Mouse (Mus musculus) limb, embryonic 13.5 days (tissue): ENCODE results near the gene Olfr351. TPM values are rescaled to one million over a fixed set of nuclear protein-coding genes. Genes with fewer than 3 reads are reported as not detected.

Source experiments
- ATAC-seq: fragments of 200-750 bp; cut with Nextera tagmentation; 2 replicates; pipeline ENCODE4 v1.8.0; 2017; ENCODE audit warnings: low read depth, moderate number of reproducible peaks, moderate TSS enrichment; ENCODE audit not compliant: low FRiP score
- H3K27ac ChIP-seq: fragments of 300-500 bp; sonication (generic); 2 replicates; pipeline ENCODE4 v1.5.1; 2015; ENCODE audit warnings: inconsistent platforms, mild to moderate bottlenecking, moderate library complexity
- H3K27me3 ChIP-seq: fragments of 300-500 bp; sonication (generic); 2 replicates; pipeline ENCODE4 v1.6.1; 2015; ENCODE audit warnings: mild to moderate bottlenecking, inconsistent platforms
- H3K36me3 ChIP-seq: fragments of 300-500 bp; sonication (generic); 2 replicates; pipeline ENCODE4 v1.6.1; 2015; ENCODE audit warnings: inconsistent platforms, mild to moderate bottlenecking, moderate library complexity
- H3K4me1 ChIP-seq: fragments of 300-500 bp; sonication (generic); 2 replicates; pipeline ENCODE4 v1.6.1; 2015; ENCODE audit warnings: inconsistent platforms
- H3K4me2 ChIP-seq: fragments of 300-500 bp; sonication (generic); replicated peaks from 2 replicates; pipeline ENCODE4 v1.6.1; 2015; ENCODE audit warnings: inconsistent platforms, mild to moderate bottlenecking, moderate library complexity
- H3K4me3 ChIP-seq: fragments of 300-500 bp; sonication (generic); 2 replicates; pipeline ENCODE4 v1.5.1; 2015; ENCODE audit warnings: moderate library complexity, mild to moderate bottlenecking, inconsistent platforms
- H3K9ac ChIP-seq: fragments of 300-500 bp; sonication (generic); 2 replicates; pipeline ENCODE4 v1.6.1; 2015; ENCODE audit warnings: mild to moderate bottlenecking, inconsistent platforms
- H3K9me3 ChIP-seq: fragments of 300-500 bp; sonication (generic); 2 replicates; pipeline ENCODE4 v1.6.1; 2016; ENCODE audit warnings: inconsistent platforms
- WGBS: fragments of 180-500 bp; shearing (Covaris S2); methylation state at CpG from one replicate; pipeline ENCODE4 v1.1.7; 2015; 5-methylcytosine and 5-hydroxymethylcytosine counted together
- polyA plus RNA-seq: library from polyadenylated mRNA; unstranded; fragments of >200 nt; fragmentation: Nextera tagmentation; extraction: Ambion mirVana; gene quantifications from 2 replicates; pipeline ENCODE4 v1.2.1, GENCODE M21; 2015

Olfr351 gene
- polyA plus RNA-seq: not detected in 2 replicates

DNA sequence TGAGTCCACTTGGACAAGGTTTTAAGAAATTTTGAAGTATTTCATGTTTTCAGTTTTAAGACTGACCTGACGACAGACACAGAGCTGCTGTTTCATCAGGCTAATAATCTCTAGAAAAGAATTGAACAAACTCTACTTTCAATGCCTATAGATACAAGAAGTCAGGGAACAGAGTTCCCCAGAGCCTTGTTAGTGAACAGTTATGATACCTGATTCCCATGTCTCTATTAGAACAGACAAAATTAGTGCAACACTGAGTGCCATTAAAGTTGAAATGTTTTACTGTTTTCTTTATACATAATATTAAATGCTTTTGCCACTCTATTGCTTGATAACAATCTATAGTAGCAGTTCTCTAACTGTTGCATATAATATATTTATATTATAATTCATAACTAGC, at the start of gene Olfr351:
TSS of gene Olfr351 (minus strand) at position 101 of the 400 bp plus-strand sequence.
- 82% methylated on average over 1 of the region's 1 CpGs for WGBS
- no peaks in the 10 kb centered on the region for H3K4me1 ChIP-seq
- H3K27me3 ChIP-seq: no peaks in the 10 kb centered on the region
- H3K9ac ChIP-seq: no peak within 1 kb of the TSS
- H3K4me3 ChIP-seq: no peak within 1 kb of the TSS
- H3K4me2 ChIP-seq: no peak within 1 kb of the TSS
- no peak within 1 kb of the TSS for H3K27ac ChIP-seq
- H3K9me3 ChIP-seq: 0 out of 2 replicates have a peak, but pooled peaks cover 12% of the 10 kb centered on the region
- H3K36me3 ChIP-seq: no peaks in the 10 kb centered on the region
- ATAC-seq: no peak

DNA sequence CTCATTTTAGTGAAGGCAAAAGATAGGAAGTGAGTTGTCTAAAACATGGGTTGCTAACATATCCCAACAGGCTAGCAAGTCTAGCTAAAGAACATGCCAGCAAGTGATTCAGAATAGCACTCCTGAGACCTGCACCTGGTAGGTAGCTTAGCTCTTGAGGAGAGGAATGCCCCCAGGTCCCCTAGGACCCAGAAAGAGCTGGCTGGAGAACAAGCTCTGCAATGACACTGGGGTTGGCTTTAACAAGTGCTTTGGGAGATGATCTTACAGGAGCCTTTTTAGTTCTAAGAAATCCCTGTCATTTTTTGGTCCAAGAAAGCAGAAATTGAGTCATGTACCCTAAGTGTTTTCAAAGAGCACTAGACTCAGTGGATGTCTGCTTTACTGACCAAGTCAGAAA, 42.9 kb upstream of the Olfr351 start, which contains the start of gene Olfr354:
TSS of gene Olfr354 (plus strand) at position 301 of the 400 bp plus-strand sequence.
- no peaks in the 10 kb centered on the region for H3K27me3 ChIP-seq
- no peak for ATAC-seq
- H3K9me3 ChIP-seq: peaks cover 19% of the 10 kb centered on the region; the same call in 1 of the 2 replicates
- no peaks in the 10 kb centered on the region for H3K4me1 ChIP-seq
- H3K27ac ChIP-seq: no peak within 1 kb of the TSS
- H3K9ac ChIP-seq: no peak within 1 kb of the TSS
- no peak within 1 kb of the TSS for H3K4me3 ChIP-seq
- no peaks in the 10 kb centered on the region for H3K36me3 ChIP-seq
- no peak within 1 kb of the TSS for H3K4me2 ChIP-seq

DNA sequence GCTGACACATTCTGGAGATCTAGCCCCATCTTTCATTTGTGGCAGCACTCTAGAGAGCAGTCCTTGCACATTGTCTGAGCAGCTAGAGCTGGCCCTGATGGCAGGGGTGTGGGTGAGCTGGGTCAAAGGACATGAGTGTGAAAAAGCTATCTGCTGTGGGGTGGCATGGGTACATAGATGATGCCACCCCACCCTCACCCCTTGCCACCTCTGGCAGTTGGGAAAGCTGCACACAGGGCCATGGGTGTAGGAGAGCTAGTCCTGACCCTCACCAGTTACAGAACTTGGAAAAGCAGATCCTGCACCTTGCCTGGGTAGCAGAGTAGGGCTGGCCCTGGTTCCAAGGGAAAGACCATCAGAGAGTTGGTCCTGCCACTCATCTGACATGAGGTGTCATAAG, 34.7 kb upstream of the Olfr351 start:
- no peak overlapping the region for H3K27ac ChIP-seq
- no peak overlapping the region for H3K9ac ChIP-seq
- no peaks in the 10 kb centered on the region for H3K27me3 ChIP-seq
- no peak overlapping the region for H3K4me2 ChIP-seq
- H3K9me3 ChIP-seq: peaks cover 27% of the 10 kb centered on the region; the same call in 1 of the 2 replicates
- H3K36me3 ChIP-seq: no peaks in the 10 kb centered on the region
- H3K4me1 ChIP-seq: no peaks in the 10 kb centered on the region
- ATAC-seq: no peak
- no peak overlapping the region for H3K4me3 ChIP-seq

DNA sequence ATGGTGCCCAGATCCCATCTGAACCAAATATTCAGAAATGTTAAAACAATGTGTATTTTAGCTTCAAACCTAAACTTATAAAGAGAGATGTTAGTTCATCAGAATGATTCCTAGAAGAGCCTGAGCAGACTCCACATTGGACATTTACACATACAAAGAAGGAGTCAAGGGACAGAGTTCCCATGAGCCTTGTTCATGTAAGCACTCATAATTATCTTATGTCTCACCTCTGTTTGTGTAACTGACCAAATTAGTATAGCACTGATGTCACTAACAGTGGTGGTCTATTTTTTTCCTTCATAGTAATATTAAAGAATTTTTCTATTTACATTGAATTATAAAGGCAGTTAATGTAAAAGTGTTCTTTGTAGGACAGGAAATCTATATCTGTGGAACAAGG, 30.4 kb upstream of the Olfr351 start, which contains the start of gene Olfr353:
TSS of gene Olfr353 (minus strand) at position 101 of the 400 bp plus-strand sequence.
- H3K27me3 ChIP-seq: no peaks in the 10 kb centered on the region
- H3K4me2 ChIP-seq: no peak within 1 kb of the TSS
- H3K9me3 ChIP-seq: peaks cover 22% of the 10 kb centered on the region; the same call in 1 of the 2 replicates
- H3K4me3 ChIP-seq: no peak within 1 kb of the TSS
- H3K36me3 ChIP-seq: no peaks in the 10 kb centered on the region
- H3K4me1 ChIP-seq: no peaks in the 10 kb centered on the region
- H3K27ac ChIP-seq: no peak within 1 kb of the TSS
- H3K9ac ChIP-seq: no peak within 1 kb of the TSS
- ATAC-seq: no peak

DNA sequence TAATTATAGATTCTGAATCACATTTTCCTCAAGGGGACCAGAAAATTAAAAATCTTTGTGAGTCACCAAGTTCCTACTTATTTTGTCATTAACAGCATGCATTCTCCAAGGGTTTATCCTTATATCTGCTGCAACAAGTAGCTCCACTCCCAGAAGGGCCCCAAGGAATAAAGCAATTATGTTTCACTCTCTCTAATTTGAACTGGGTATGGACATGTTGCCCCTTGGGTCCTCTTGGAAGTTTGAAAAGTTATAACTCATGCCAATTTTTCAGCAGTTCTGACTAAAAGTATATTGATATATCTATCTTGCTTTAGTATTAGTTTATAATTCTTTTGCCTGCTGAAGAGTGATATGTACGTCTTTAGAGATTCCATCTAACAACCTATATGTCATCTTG, 5.7 kb upstream of the Olfr351 start, which contains the start of gene Olfr352:
TSS of gene Olfr352 (plus strand) at position 301 of the 400 bp plus-strand sequence.
- 74% methylated on average over 1 of the region's 1 CpGs for WGBS
- Histone ChIP-seq H3K4me2 (no peak within 1 kb of the TSS), H3K4me3 (no peak within 1 kb of the TSS), H3K4me1 (no peaks in the 10 kb centered on the region), H3K27ac (no peak within 1 kb of the TSS), H3K36me3 (no peaks in the 10 kb centered on the region), H3K9ac (no peak within 1 kb of the TSS), H3K9me3 (peaks cover 18% of the 10 kb centered on the region; the same call in 1 of the 2 replicates), H3K27me3 (no peaks in the 10 kb centered on the region)
- ATAC-seq: no peak

DNA sequence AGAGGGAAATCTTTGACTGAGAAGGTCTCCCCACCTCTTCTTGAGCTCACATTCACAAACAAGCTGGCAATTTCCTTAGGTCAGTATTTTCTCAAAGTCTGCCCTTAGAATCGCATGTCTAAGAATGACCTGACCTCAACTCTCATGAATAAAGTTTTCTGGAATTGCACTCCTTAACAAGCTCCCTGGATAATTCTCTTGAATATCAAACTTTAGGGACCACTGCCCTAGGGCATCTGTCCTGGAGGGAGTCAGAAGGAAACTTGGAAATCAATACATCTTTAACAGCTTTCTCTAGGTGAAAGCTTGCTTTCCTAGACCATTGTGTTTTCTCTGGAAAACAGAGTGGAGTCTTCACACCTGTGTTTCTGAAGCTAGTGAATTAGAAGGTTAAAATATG, 16.4 kb downstream of the Olfr351 start, which contains the start of gene Olfr350:
TSS of gene Olfr350 (plus strand) at position 301 of the 400 bp plus-strand sequence.
- Histone ChIP-seq H3K9me3 (peaks cover 17% of the 10 kb centered on the region; the same call in 1 of the 2 replicates), H3K4me1 (no peaks in the 10 kb centered on the region), H3K27ac (no peak within 1 kb of the TSS), H3K27me3 (no peaks in the 10 kb centered on the region), H3K4me2 (no peak within 1 kb of the TSS), H3K36me3 (no peaks in the 10 kb centered on the region), H3K9ac (no peak within 1 kb of the TSS), H3K4me3 (no peak within 1 kb of the TSS)
- WGBS: 80% methylated on average over 1 of the region's 1 CpGs
- no peak for ATAC-seq

DNA sequence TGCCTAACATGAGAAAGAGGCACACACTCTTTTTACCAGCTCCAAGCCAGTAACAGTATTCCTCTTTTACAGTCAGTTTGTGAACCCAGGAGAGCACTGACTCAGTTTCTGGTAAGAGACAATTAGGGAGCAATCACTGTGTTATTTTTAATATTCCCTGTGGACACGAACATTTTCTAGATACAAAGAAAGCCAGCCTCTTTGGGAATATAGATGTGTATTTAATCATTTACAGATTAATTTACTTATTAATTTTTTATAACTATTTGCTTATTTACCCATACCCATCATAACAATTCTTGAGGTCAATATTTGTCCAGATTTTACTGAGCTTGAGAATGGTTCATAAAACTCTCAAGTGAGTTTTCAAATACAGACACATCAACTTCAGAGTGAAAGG, 45.5 kb downstream of the Olfr351 start, which contains the start of gene Olfr3:
TSS of gene Olfr3 (minus strand) at position 101 of the 400 bp plus-strand sequence.
- no peak for ATAC-seq
- WGBS: 80% methylated on average over 1 of the region's 1 CpGs

More for the DNA sequence above, 45.5 kb downstream of the Olfr351 start, which contains the start of gene Olfr3:
- Histone ChIP-seq H3K9ac (no peak within 1 kb of the TSS), H3K4me2 (no peak within 1 kb of the TSS), H3K9me3 (peaks cover 19% of the 10 kb centered on the region; the same call in 1 of the 2 replicates), H3K4me3 (no peak within 1 kb of the TSS), H3K4me1 (no peaks in the 10 kb centered on the region), H3K36me3 (no peaks in the 10 kb centered on the region), H3K27ac (no peak within 1 kb of the TSS), H3K27me3 (no peaks in the 10 kb centered on the region)

Other genes starting within 250 kb of the Olfr351 start
- not detected in 2 replicates for gene Olfr345, start 222.6 kb downstream of the Olfr351 start, polyA plus RNA-seq
- gene Olfr346, start 176.9 kb downstream of the Olfr351 start, polyA plus RNA-seq: not detected in 2 replicates
- not detected in 2 replicates for gene Olfr347, start 130.8 kb downstream of the Olfr351 start, polyA plus RNA-seq
- gene Olfr348, start 78.4 kb downstream of the Olfr351 start, polyA plus RNA-seq: not detected in 2 replicates
- not detected in 2 replicates for gene Olfr50, start 72.1 kb downstream of the Olfr351 start, polyA plus RNA-seq
- gene Olfr3, start 45.6 kb downstream of the Olfr351 start, polyA plus RNA-seq: not detected in 2 replicates
- gene Olfr350, start 16.4 kb downstream of the Olfr351 start, polyA plus RNA-seq: not detected in 2 replicates
- gene Olfr352, start 5.8 kb upstream of the Olfr351 start, polyA plus RNA-seq: not detected in 2 replicates
- gene Olfr353, start 30.3 kb upstream of the Olfr351 start, polyA plus RNA-seq: not detected in 2 replicates
- gene Olfr354, start 43.0 kb upstream of the Olfr351 start, polyA plus RNA-seq: not detected in 2 replicates
- gene Olfr355, start 66.2 kb upstream of the Olfr351 start, polyA plus RNA-seq: not detected in 2 replicates
- not detected in 2 replicates for gene Olfr356, start 74.5 kb upstream of the Olfr351 start, polyA plus RNA-seq
- gene Olfr357, start 131.2 kb upstream of the Olfr351 start, polyA plus RNA-seq: not detected in 2 replicates
- not detected in 2 replicates for gene Olfr358, start 146.7 kb upstream of the Olfr351 start, polyA plus RNA-seq
- not detected in 2 replicates for gene Olfr360, start 203.1 kb upstream of the Olfr351 start, polyA plus RNA-seq
- not detected in 2 replicates for gene Olfr361, start 226.6 kb upstream of the Olfr351 start, polyA plus RNA-seq